8 mouse cellular contexts compared by ENCODE assay signal in the genomic region with DNA sequence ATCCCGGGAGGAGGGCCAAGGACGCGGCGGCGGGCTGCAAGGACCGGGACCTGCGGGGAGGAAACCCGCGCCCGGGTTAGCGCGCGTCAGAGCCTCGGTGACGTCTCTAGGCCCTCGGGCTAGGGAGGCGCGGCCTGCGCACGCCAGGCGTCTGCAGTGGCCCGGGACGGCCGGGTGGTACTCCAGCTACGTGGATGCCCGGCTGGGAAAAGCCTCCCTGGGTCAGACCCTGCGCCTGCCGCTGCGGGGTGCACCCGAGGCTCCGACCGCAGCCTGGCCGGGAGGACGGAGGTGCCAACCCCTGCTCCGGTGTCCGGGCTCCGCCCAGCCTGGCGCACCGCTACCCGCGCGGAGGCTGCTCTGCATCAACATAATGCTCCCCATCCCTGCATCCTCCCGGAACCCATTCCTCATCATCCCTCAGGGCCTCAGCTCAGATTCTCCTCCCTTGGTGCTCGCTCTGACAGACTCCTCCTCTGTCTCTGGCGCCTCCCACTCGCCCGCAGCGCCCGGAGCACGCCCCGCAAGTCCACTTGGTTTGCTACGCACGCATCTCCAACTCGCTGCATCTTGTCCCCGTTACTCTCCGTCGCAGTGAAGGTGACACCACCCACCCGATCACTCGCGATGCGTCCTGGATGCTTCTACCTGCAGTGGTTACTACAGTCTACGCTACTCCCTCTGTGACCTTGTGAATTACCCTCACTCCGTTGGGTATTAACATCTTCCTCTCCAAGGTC. TPM values are rescaled to one million over a fixed set of nuclear protein-coding genes. Genes with fewer than 3 reads are reported as not detected.
A peak's percentile ranks its signal among the peaks of the same experiment; 100 is the strongest.
DNase-seq lines count a peak whose midpoint lies in the region; ATAC-seq and TF ChIP-seq lines count a peak whose summit lies in the region.

No protein-coding gene starts in this region.

- ATAC-seq in lung, postnatal 0 days: peak; percentile 52

- H3K4me2 ChIP-seq in lung, postnatal 0 days (replicated peaks; ENCODE audit: low read depth, low read length): peak overlapping the region; percentile 89

- H3K9ac ChIP-seq in lung, postnatal 0 days (replicated peaks; ENCODE audit: low read depth): 0 out of 2 replicates have a peak overlapping the region, but pooled peaks have one; percentile 12

- TF ChIP-seq POLR2A in cerebellum, adult 2 months (IDR thresholded peaks at IDR 0.05; ENCODE audit: borderline replicate concordance, insufficient read depth, low read length): peak; percentile 79

- H3K4me1 ChIP-seq in cerebellum, adult 2 months (ENCODE audit: control insufficient read depth, insufficient read depth, low read length): no peaks in the 10 kb centered on the region
- peaks cover 42% of the 10 kb centered on the region for H3K4me1 ChIP-seq in hindbrain, embryonic 10.5 days (replicated peaks)
- H3K4me1 ChIP-seq in lung, postnatal 0 days (ENCODE audit: insufficient read depth, low read depth, low read length): peaks cover 16% of the 10 kb centered on the region

- TF ChIP-seq EP300 in lung, postnatal 0 days (IDR thresholded peaks at IDR 0.05): no peak

- no peaks in the 10 kb centered on the region for H3K9me3 ChIP-seq in hindbrain, embryonic 10.5 days
- H3K9me3 ChIP-seq in lung, postnatal 0 days (ENCODE audit: low read length): no peaks in the 10 kb centered on the region

- no peaks in the 10 kb centered on the region for H3K36me3 ChIP-seq in hindbrain, embryonic 10.5 days
- H3K36me3 ChIP-seq in lung, postnatal 0 days (ENCODE audit: insufficient read depth, low read length): no peaks in the 10 kb centered on the region

- under 1% methylated on average over 63 of the region's 63 CpGs for WGBS in cerebellum, adult 2 months
- WGBS in hindbrain, embryonic 10.5 days: under 1% methylated on average over 63 of the region's 63 CpGs
- WGBS in lung, postnatal 0 days: under 1% methylated on average over 49 of the region's 63 CpGs

- peak; percentile 73 for DNase-seq in ES-CJ7 (ENCODE audit: low read depth, low spot score)
- DNase-seq in cerebellum, adult 2 months: peak; percentile 92
- DNase-seq in frontal cortex, adult 2 months (ENCODE audit: extremely low spot score in 1 of 2, low spot score in 1 of 2): peak; percentile 72 to 83
- DNase-seq in hindbrain, embryonic 10.5 days (ENCODE audit: low spot score): peak; percentile 64
- DNase-seq in layer of hippocampus, adult 9-11 months: peak; percentile 68
- peak; percentile 62 for DNase-seq in lung, postnatal 0 days (ENCODE audit: low spot score)
- DNase-seq in ovary, postnatal 14 days (ENCODE audit: low spot score): peak; percentile 29
- DNase-seq in thymus, postnatal 4 days: peak; percentile 59

- peak overlapping the region; percentile 93 for H3K27ac ChIP-seq in cerebellum, adult 2 months (ENCODE audit: insufficient read depth, low read length)
- peak overlapping the region; percentile 79 for H3K27ac ChIP-seq in hindbrain, embryonic 10.5 days
- H3K27ac ChIP-seq in lung, postnatal 0 days (ENCODE audit: low read length): no peak overlapping the region

- TF ChIP-seq CTCF in cerebellum, adult 2 months (IDR thresholded peaks at IDR 0.05; ENCODE audit: borderline replicate concordance, insufficient read depth, low read depth, low read length): no peak
- TF ChIP-seq CTCF in lung, postnatal 0 days (IDR thresholded peaks at IDR 0.05): no peak

- no peaks in the 10 kb centered on the region for H3K27me3 ChIP-seq in cerebellum, adult 2 months (ENCODE audit: control insufficient read depth, insufficient read depth, low read length)
- H3K27me3 ChIP-seq in hindbrain, embryonic 10.5 days (ENCODE audit: insufficient read depth, poor library complexity, severe bottlenecking): peaks cover 73% of the 10 kb centered on the region
- peaks cover 17% of the 10 kb centered on the region for H3K27me3 ChIP-seq in lung, postnatal 0 days (replicated peaks; ENCODE audit: insufficient read depth, low read length)

- H3K4me3 ChIP-seq in cerebellum, adult 2 months (replicated peaks; ENCODE audit: insufficient read depth, low read depth, low read length): peak overlapping the region; percentile 84
- peak overlapping the region; percentile 73 for H3K4me3 ChIP-seq in hindbrain, embryonic 10.5 days
- peak overlapping the region; percentile 47 for H3K4me3 ChIP-seq in lung, postnatal 0 days (ENCODE audit: low read depth, low read length)

RNA-seq across cellular contexts. Expression of a gene that starts 33.3 kb away (rescaled TPM):
- 60.4 and 73.1 TPM in 2 replicates for polyA plus RNA-seq in cerebellum, adult 2 months (2012; rRNA removed)
- polyA plus RNA-seq in frontal cortex, adult 2 months (2012; rRNA removed): 51.2 and 54.6 TPM in 2 replicates
- polyA plus RNA-seq in hindbrain, embryonic 10.5 days (2016; fragmentation: Nextera tagmentation; extraction: Ambion mirVana): 35.3 and 38.1 TPM in 2 replicates
- polyA plus RNA-seq in lung, postnatal 0 days (2015; fragmentation: Nextera tagmentation; extraction: Ambion mirVana): 12.9 and 13.6 TPM in 2 replicates

RNA-seq across cellular contexts. Expression of a gene that starts 35.3 kb away (rescaled TPM):
- polyA plus RNA-seq in cerebellum, adult 2 months (2012; rRNA removed): 1.3 and 1.7 TPM in 2 replicates
- 1.7 and 1.8 TPM in 2 replicates for polyA plus RNA-seq in frontal cortex, adult 2 months (2012; rRNA removed)
- 1.00 and 1.9 TPM in 2 replicates for polyA plus RNA-seq in hindbrain, embryonic 10.5 days (2016; fragmentation: Nextera tagmentation; extraction: Ambion mirVana)
- polyA plus RNA-seq in lung, postnatal 0 days (2015; fragmentation: Nextera tagmentation; extraction: Ambion mirVana): 7.0 and 8.1 TPM in 2 replicates

Comparison
In these comparisons a context has a peak if more than half of its experiments do, and no peak if none do; other contexts are left out.
1. DNase-seq: peak in every context shown above with its lines; median percentile 92 in cerebellum, adult 2 months; 78 in frontal cortex, adult 2 months; 73 in ES-CJ7; 68 in layer of hippocampus, adult 9-11 months; 64 in hindbrain, embryonic 10.5 days; 62 in lung, postnatal 0 days; 59 in thymus, postnatal 4 days; 29 in ovary, postnatal 14 days.